In the genomic region with DNA sequence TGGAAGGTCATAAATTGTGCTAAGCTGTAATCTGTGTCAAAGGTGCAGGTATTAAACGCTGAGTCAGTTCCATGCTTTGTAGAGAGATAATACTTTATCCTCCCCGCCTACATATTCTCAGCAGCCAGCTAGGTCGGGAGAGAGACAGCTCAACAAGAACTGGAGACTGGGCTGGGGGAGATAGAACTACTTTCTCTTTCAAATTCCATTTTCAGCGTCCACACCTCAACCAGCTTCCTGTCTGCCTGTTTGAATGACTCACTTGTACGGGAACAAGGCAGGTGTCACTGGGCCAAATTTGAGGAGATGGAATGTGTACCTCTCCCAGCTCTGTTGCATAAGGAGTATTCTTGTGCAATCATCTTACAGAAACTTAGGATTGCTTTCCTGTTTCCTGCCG, we compare ENCODE assay signal across 8 mouse cellular contexts.
A peak's percentile ranks its signal among the peaks of the same experiment; 100 is the strongest.
DNase-seq lines count a peak whose midpoint lies in the region; ATAC-seq and TF ChIP-seq lines count a peak whose summit lies in the region.

No protein-coding gene starts in this region.

- no peak for TF ChIP-seq CTCF in liver, postnatal 0 days (IDR thresholded peaks at IDR 0.05; ENCODE audit: low read depth)

- H3K9me3 ChIP-seq in liver, postnatal 0 days (ENCODE audit: low read length), result no peaks in the 10 kb centered on the region
- no peaks in the 10 kb centered on the region for H3K9me3 ChIP-seq in liver, embryonic 11.5 days (ENCODE audit: control insufficient read depth, low read length)
- H3K9me3 ChIP-seq in neural tube, embryonic 15.5 days (replicated peaks), result no peaks in the 10 kb centered on the region
- H3K9me3 ChIP-seq in hindbrain, embryonic 16.5 days (ENCODE audit: control insufficient read depth, low read length), result no peaks in the 10 kb centered on the region

- H3K4me3 ChIP-seq in liver, postnatal 0 days (ENCODE audit: low read depth, low read length), result no peak overlapping the region
- no peak overlapping the region for H3K4me3 ChIP-seq in liver, embryonic 11.5 days (ENCODE audit: low read depth, low read length)
- no peak overlapping the region for H3K4me3 ChIP-seq in neural tube, embryonic 15.5 days (replicated peaks)
- H3K4me3 ChIP-seq in hindbrain, embryonic 16.5 days (ENCODE audit: low read length), result no peak overlapping the region

- no peaks in the 10 kb centered on the region for H3K36me3 ChIP-seq in liver, postnatal 0 days (replicated peaks; ENCODE audit: insufficient read depth, low read length)
- H3K36me3 ChIP-seq in liver, embryonic 11.5 days (ENCODE audit: control insufficient read depth, insufficient read depth, low read length), result no peaks in the 10 kb centered on the region
- no peaks in the 10 kb centered on the region for H3K36me3 ChIP-seq in neural tube, embryonic 15.5 days
- H3K36me3 ChIP-seq in hindbrain, embryonic 16.5 days (ENCODE audit: control insufficient read depth, insufficient read depth, low read length), result no peaks in the 10 kb centered on the region

- H3K4me2 ChIP-seq in liver, postnatal 0 days (ENCODE audit: low read depth, low read length), result peak overlapping the region; percentile 32
- H3K4me2 ChIP-seq in liver, embryonic 11.5 days, result no peak overlapping the region
- H3K4me2 ChIP-seq in neural tube, embryonic 15.5 days, result peak overlapping the region; percentile 9; the same call in 1 of the 2 replicates
- H3K4me2 ChIP-seq in hindbrain, embryonic 16.5 days (ENCODE audit: low read length), result no peak overlapping the region

- no peak for TF ChIP-seq EP300 in liver, postnatal 0 days (IDR thresholded peaks at IDR 0.05; ENCODE audit: low read depth)

- no peaks in the 10 kb centered on the region for H3K27me3 ChIP-seq in liver, postnatal 0 days (ENCODE audit: insufficient read depth, low read length)
- H3K27me3 ChIP-seq in liver, embryonic 11.5 days (replicated peaks; ENCODE audit: control insufficient read depth, insufficient read depth, low read length), result no peaks in the 10 kb centered on the region
- H3K27me3 ChIP-seq in neural tube, embryonic 15.5 days (replicated peaks), result no peaks in the 10 kb centered on the region
- no peaks in the 10 kb centered on the region for H3K27me3 ChIP-seq in hindbrain, embryonic 16.5 days (replicated peaks; ENCODE audit: control insufficient read depth, insufficient read depth, low read length)

- H3K27ac ChIP-seq in liver, postnatal 0 days (ENCODE audit: low read depth), result no peak overlapping the region
- H3K27ac ChIP-seq in liver, embryonic 11.5 days (ENCODE audit: low read depth, low read length), result no peak overlapping the region
- H3K27ac ChIP-seq in neural tube, embryonic 15.5 days (replicated peaks), result peak overlapping the region; percentile 28; the same call in 1 of the 2 replicates
- no peak overlapping the region for H3K27ac ChIP-seq in hindbrain, embryonic 16.5 days (ENCODE audit: low read depth, low read length)

- no peak for DNase-seq in liver, postnatal 0 days
- no peak for DNase-seq in liver, embryonic 11.5 days (ENCODE audit: low spot score)
- DNase-seq in brain, adult 2 months (ENCODE audit: low read depth, low spot score), result peak; percentile 61
- DNase-seq in heart, postnatal 4 days, result peak; percentile 23
- DNase-seq in spleen, postnatal 10 days (ENCODE audit: low spot score in 2 of 2), result no peak
- no peak for DNase-seq in layer of hippocampus, postnatal 14 days (ENCODE audit: low spot score in 2 of 2)

- H3K4me1 ChIP-seq in liver, postnatal 0 days (ENCODE audit: insufficient read depth), result no peaks in the 10 kb centered on the region
- no peaks in the 10 kb centered on the region; the same call in 1 of the 2 replicates for H3K4me1 ChIP-seq in liver, embryonic 11.5 days (replicated peaks; ENCODE audit: control insufficient read depth, insufficient read depth, low read length)
- H3K4me1 ChIP-seq in neural tube, embryonic 15.5 days, result peaks cover 25% of the 10 kb centered on the region
- H3K4me1 ChIP-seq in hindbrain, embryonic 16.5 days (ENCODE audit: control insufficient read depth, insufficient read depth, low read depth, low read length), result no peaks in the 10 kb centered on the region

- no peak overlapping the region for H3K9ac ChIP-seq in liver, postnatal 0 days (replicated peaks)
- H3K9ac ChIP-seq in liver, embryonic 11.5 days (ENCODE audit: low read depth, low read length), result no peak overlapping the region
- H3K9ac ChIP-seq in neural tube, embryonic 15.5 days (replicated peaks), result no peak overlapping the region
- H3K9ac ChIP-seq in hindbrain, embryonic 16.5 days (ENCODE audit: low read depth, low read length), result no peak overlapping the region

- 24% methylated on average over 6 of the region's 6 CpGs for WGBS in liver, postnatal 0 days (ENCODE audit: insufficient replicate concordance)
- 40% methylated on average over 6 of the region's 6 CpGs for WGBS in liver, embryonic 11.5 days
- 39% methylated on average over 6 of the region's 6 CpGs for WGBS in neural tube, embryonic 15.5 days
- WGBS in hindbrain, embryonic 16.5 days, result 56% methylated on average over 6 of the region's 6 CpGs

- ATAC-seq in liver, postnatal 0 days, result peak; percentile 23; the same call in 1 of the 2 replicates
- no peak for ATAC-seq in liver, embryonic 11.5 days (replicated peaks; ENCODE audit: low FRiP score)
- no peak for ATAC-seq in neural tube, embryonic 15.5 days (ENCODE audit: low FRiP score)
- ATAC-seq in hindbrain, embryonic 16.5 days, result no peak

Comparison
In these comparisons a context has a peak if more than half of its experiments do, and no peak if none do; other contexts are left out.
1. H3K4me2 ChIP-seq: peak in liver, postnatal 0 days (single experiment) and neural tube, embryonic 15.5 days (single experiment); none in liver, embryonic 11.5 days (single experiment) and hindbrain, embryonic 16.5 days (single experiment).
2. DNase-seq: peak in brain, adult 2 months (single experiment) and heart, postnatal 4 days (single experiment); none in liver, postnatal 0 days (single experiment), liver, embryonic 11.5 days (single experiment), spleen, postnatal 10 days (0 of 2) and layer of hippocampus, postnatal 14 days (0 of 2).